Mouse (Mus musculus): ENCODE results near the gene Cracr2b.

Cracr2b gene

GRCm38 (mm10) chr7:141469901-141470636 lies 9.2 kb downstream of the Cracr2b start:
- no peak for DNase-seq (ENCODE audit: low spot score)

DNA sequence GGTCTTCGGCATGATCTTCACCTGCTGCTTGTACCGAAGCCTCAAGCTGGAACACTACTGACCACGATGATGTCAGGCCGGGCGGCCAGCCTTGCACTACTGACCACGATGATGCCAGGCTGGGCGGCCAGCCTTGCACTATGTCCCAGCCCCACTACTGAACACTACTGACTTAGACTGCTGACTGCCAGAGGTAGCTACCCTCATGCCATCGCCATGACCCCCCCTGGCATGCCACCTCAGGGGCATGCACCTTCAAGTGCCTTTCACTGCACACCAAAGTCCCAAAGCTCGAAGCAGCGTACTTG lies 9.7 kb downstream of the Cracr2b start:
- DNase-seq (ENCODE audit: low spot score), result no peak

DNA sequence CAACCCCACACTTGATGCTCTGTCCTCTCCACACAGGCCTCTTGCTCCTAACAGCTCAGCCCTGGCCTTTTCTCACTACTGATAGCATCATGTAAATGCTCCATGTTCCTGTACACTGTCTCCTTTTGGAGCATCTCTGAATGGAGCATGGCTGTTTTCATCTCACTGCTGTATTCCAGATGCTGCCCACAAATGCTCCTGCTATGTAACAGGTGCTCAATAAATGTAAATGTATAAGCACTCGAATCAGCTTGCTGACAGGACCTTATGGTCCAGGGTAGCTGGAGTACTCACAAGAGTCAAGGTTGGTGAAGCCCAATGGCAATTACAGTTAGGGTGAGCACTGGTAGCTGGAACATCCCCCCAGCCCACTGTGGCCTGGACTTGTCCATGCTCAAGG lies 10.3 kb downstream of the Cracr2b start:
- no peak for DNase-seq (ENCODE audit: low spot score)

- DNase-seq (ENCODE audit: low spot score), result no peak
These were observed 11.3 kb downstream of the Cracr2b start for GRCm38 (mm10) chr7:141472226-141472625.

GRCm38 (mm10) chr7:141472763-141473162 lies 11.9 kb downstream of the Cracr2b start:
- no peak for DNase-seq (ENCODE audit: low spot score)

DNA sequence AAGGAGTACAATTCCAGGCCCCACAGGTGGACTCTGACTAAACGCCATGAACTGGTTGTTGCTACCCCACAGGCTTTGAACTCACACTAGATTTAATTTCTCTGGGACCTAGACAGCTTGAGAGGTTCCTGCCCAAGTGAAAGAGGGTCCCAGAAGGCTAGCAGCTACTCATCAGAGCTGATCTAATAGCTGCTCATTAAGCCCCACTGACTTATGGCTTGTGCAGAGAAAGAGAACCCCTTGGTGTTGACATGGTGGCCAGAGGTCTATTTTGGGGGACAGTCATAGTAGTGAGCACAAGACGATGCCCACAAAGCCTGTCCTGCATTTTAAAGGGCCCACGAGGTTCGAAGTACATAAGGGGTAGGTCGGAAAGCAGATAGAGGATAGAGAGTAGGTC lies 13.3 kb downstream of the Cracr2b start:
- no peak for DNase-seq (ENCODE audit: low spot score)

- DNase-seq (ENCODE audit: low spot score), result peak; percentile 89
These were observed 14.3 kb downstream of the Cracr2b start, which contains the start of the genes Polr2l and Tspan4 for GRCm38 (mm10) chr7:141475011-141475804. Polr2l (minus strand) TSS chr7:141475132. Tspan4 (plus strand) TSS chr7:141475240.

GRCm38 (mm10) chr7:141475805-141476158 lies 14.9 kb downstream of the Cracr2b start:
- no peak for DNase-seq (ENCODE audit: low spot score)

DNA sequence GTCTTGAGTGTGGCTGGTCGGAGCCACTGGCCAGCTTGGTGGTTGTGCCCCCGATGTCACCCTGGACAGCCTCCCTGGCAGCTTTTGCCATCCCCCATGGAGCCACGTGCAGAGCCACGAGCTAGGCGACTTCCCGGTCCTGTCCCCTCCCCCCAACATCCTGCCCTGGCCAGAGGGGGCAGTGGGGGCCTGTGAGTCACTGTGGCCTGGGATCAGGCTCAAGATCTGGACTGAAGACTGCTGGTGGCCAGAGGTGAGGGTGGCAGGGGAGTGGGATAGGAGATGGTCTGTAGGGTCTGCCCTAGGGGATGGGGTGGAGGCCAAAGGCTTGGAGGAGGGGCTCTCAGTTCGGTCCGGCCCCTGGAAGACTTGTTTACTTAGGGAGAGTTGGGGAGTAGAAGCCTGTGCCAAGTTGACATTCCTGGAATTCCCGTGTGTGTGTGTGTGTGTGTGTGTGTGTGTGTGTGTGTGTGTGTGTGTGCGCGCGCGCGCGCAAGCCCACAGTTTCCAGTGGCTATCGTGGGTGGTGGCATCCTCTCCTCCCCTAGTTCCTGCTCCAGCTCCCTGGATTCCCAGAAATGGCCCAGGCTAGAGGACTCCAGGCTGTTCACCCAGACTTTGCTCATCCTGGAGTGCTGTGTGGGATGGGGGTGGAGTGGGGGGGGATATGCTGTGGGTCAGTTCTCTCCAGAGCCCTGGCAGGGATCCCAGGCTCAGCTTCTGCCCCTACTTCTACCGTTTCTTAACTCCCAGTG lies 15.5 kb downstream of the Cracr2b start:
- no peak for DNase-seq (ENCODE audit: low spot score)

DNA sequence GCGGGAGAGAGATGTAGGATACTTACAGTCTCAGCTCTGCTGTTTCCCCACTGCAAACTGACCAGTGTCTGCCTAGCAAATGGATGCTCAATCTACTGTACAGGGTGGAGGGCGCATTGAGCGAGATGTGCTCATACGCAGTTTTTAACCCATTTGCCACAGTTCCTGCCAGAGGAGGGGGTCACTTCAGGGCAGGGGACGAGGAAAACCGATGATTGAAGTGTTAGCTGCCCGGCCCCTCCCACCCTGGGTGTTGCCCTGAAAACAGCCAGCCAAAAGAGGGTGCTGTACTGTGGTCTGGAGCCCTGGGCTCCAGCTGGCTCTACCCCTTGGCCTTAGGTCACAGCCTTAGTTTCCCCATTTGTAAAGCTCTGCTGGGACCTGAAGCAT lies 16.1 kb downstream of the Cracr2b start:
- DNase-seq (ENCODE audit: low spot score), result no peak

DNA sequence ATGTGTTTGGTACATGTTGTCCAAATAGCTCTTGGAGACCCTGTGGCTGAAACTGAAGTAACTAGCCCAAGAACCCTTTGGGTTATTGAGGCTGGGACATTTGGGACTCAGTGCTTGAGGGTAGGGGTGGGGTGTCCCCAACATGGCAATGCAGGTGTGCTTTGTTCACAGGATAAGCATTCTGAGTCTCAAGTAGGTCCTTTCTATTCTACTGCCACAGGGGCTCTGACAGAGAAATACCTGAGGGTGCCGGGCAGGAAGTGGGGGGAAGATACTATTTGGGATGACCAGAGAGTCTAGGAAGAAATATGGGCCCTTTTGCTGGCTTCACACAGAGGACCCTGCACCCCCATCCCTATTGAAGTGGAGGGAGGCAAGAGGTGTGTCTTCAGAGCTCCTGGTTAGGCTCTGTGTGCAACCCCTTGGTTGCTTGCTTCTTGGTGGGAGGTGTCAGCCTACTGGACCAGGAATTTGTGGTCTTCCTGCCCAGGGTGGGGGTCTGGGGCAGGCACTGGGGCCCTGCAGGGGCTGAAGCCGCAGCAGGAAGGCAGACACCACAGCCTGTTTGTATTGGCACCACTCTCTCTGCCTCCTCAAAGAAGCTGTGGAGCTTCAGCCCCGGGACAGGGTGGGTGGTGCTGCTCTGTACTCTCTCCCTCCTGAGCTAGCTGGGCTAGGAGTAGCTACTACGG lies 16.8 kb downstream of the Cracr2b start:
- DNase-seq (ENCODE audit: low spot score), result no peak

GRCm38 (mm10) chr7:141478270-141478748 lies 17.4 kb downstream of the Cracr2b start:
- DNase-seq (ENCODE audit: low spot score), result no peak

DNA sequence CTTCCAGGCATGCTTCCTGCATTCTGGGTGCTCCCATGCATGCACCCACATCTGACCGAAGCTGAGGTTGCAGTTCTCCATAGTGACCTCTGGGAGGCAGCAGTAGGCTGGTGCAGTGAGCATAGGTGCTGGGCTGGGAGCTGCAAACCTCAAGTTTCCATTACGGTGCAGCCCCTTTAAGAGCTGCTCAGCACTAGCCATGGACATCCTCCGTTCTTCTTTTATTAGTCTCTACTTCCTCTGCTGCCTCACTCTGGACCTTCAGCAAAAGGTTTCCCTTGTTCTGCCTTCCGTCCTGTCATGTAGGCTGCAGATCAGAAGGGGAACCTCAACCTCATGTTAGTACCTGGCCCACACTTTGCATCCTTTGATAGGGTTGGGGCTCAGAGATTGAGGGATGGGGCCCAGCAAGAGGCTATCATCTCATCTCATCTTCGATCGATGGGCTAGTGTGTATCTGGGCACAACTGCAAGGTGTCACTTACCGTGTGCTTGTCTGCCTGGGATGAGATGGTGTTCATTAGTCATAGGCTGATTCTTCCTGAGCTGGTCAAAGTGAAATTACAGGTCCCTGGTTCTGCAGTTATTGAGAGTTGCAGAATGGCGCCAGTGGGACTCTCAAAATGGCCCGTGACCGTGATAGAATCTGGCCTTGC lies 20.1 kb downstream of the Cracr2b start:
- DNase-seq (ENCODE audit: low spot score), result no peak

DNA sequence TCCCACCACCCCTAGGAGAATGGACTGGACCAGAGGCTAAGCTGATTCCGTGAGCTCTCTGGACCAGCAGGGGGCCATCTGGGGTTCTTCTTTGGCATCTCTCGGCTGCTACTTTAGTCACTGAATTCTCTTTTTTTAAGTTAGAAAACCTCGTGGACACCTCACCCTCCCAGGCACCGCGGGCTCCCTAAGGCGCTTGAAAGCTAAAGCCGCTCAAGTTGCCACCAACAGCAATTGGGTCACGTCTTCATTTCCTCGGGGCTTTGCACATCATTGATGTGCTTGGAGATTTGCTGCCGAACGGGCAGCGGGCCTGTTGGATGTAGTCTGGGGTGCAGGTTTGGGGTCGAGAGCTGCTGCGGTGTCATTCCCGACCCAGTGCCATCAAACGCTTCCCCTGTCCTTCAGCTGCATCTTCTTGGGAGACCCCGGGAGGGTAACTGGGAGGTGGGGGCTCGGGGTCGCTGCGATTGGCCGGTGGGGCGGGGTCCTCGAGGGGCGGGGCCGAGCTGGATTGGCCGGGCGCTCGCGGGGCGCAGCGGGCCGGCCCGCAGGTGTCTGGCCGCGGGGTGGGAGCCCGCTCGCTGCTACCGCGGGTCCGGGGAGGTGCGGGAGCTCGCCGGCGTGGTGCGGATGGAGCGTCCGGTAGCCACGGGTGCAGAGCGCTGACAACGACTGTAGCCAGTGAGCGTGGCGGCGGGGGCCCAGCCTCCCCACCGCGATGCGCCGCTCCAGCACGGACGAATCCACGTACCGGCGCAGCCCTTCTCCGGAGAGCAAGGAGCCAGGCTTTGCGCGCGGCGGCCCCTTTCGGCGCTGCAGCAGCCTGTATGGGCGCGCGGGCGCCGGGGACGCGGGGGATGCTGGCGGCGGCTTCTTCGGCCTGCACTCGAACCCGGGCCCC lies 20.9 kb downstream of the Cracr2b start:
- no peak for DNase-seq (ENCODE audit: low spot score)

DNA sequence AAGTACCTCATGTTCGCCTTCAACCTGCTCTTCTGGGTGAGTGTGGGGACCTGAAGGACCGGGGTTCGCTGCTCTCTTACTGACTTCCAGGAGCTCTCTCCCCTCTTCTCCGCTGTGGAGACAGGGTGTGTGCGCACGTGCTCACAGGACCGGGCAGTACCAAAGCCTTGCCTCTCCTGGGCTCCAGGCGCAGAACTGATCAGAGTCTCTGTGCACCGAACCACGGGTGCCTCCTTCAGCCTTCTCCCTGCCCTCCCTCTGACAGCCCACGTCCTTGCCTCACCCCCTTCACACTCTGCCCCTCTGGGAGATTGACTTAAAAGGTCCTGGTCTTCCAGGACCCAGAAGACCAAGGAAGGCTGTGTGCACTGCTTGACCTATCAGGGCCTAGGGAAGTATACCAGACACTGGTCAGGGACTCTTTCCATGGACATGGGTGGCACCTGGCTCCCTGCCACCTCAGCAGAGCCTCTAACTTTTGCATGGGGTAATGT lies 21.7 kb downstream of the Cracr2b start:
- DNase-seq (ENCODE audit: low spot score), result no peak

- no peak for DNase-seq (ENCODE audit: low spot score)
These were observed 22.3 kb downstream of the Cracr2b start for GRCm38 (mm10) chr7:141483114-141483653.

DNA sequence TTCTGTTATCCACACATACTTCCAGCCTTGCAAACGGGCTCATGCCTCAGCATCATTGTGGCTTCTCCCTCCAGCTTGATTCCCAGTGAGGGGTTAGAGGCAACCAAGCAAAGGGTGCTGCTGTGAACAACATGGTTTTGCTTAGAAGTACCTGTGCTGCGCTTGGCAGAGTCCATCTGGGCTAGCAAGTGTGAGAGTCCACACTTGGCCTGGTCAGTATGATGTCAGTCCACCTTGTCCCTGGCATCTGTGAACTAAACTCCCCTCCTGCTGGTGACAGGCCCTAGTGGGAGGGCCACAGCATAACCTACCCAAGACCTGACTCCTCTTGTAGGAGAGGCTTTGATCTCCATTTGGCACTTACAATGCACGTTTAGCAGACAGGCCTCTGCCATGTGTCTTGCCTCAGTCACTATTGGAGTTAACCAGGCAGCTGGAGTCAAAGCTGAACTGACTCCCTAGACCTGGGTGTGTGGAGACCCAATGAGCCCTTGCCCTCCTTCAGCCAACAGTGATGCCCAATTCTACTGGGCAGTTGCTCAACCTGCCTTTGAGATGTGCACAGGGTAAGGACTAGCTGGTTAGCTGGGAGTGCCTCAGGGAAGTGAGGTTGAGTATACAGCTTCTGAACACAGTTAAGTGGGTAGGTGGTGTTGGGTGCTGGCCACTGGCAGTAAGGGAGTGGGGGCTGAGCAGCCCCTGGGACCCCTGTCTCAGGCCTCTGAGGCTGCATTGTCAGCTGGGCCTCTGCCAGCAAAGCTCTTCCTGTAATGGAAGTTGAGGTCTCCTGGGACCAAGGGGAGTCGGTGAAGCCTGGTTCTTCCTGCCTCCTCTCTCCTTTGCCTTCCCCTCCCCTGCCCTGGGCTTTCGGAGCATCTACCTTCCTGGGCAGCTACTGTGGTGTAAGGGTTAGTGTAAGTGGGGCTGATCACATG lies 23.6 kb downstream of the Cracr2b start:
- no peak for DNase-seq (ENCODE audit: low spot score)

- DNase-seq (ENCODE audit: low spot score), result no peak
These were observed 24.3 kb downstream of the Cracr2b start for GRCm38 (mm10) chr7:141485186-141485585.

GRCm38 (mm10) chr7:141485606-141486005 lies 24.7 kb downstream of the Cracr2b start:
- no peak for DNase-seq (ENCODE audit: low spot score)
